Mouse (Mus musculus) myocyte (in vitro differentiated cells): ENCODE results near the gene Fam71e1. TPM values are rescaled to one million over a fixed set of nuclear protein-coding genes. Genes with fewer than 3 reads are reported as not detected.

ENCODE experiments used
- H3K27me3 ChIP-seq: one replicate; pipeline ENCODE4 v1.6.1; 2011; ENCODE audit not compliant: control insufficient read depth, insufficient read depth, insufficient read length
- H3K36me3 ChIP-seq: one replicate; pipeline ENCODE4 v1.6.1; 2011; ENCODE audit not compliant: control insufficient read depth, insufficient read depth
- H3K4me2 ChIP-seq: one replicate; pipeline ENCODE4 v1.6.1; 2011; ENCODE audit warnings: low read depth, control low read depth
- H3K4me3 ChIP-seq: one replicate; pipeline ENCODE4 v1.5.1; 2011; ENCODE audit warnings: mild to moderate bottlenecking, control low read depth, moderate library complexity
- H3K79me2 ChIP-seq: one replicate; pipeline ENCODE4 v1.6.1; 2011; ENCODE audit not compliant: control insufficient read depth, insufficient read depth
- H3ac ChIP-seq: one replicate; pipeline ENCODE4 v1.6.1; 2011; ENCODE audit not compliant: control insufficient read depth, insufficient read length
- CEBPB ChIP-seq: IDR thresholded peaks from 2 replicates; pipeline ENCODE4 v1.6.1; 2011; ENCODE audit warnings: mild to moderate bottlenecking, moderate library complexity; ENCODE audit not compliant: poor library complexity, insufficient read depth, severe bottlenecking
- E2F4 ChIP-seq: IDR thresholded peaks from one replicate; pipeline ENCODE4 v1.6.1; 2011; ENCODE audit warnings: mild to moderate bottlenecking, control low read depth, moderate library complexity; ENCODE audit not compliant: insufficient read depth
- MAX ChIP-seq: IDR thresholded peaks from one replicate; pipeline ENCODE4 v1.6.1; 2011; ENCODE audit warnings: low read depth, mild to moderate bottlenecking, control low read depth
- MYOD1 ChIP-seq, 3 experiments: IDR thresholded peaks; one replicate each; pipeline ENCODE4 v1.6.1; 2011; ENCODE audit warnings: control low read depth in 2 of 3, low read depth in 2 of 3, mild to moderate bottlenecking in 2 of 3, moderate library complexity in 1 of 3; ENCODE audit not compliant: insufficient read length in 2 of 3, control insufficient read depth in 1 of 3
- MYOG ChIP-seq, 3 experiments: IDR thresholded peaks; one replicate each; pipeline ENCODE4 v1.6.1; 2011; ENCODE audit warnings: control low read depth in 2 of 3, low read depth in 2 of 3, mild to moderate bottlenecking in 2 of 3; ENCODE audit not compliant: insufficient read length in 2 of 3, control insufficient read depth in 1 of 3, insufficient read depth in 1 of 3
- POLR2A ChIP-seq: IDR thresholded peaks from one replicate; pipeline ENCODE4 v1.6.1; 2011; ENCODE audit warnings: low read depth, mild to moderate bottlenecking, control low read depth, moderate library complexity; ENCODE audit not compliant: insufficient read length
- POLR2AphosphoS2 ChIP-seq: IDR thresholded peaks from one replicate; pipeline ENCODE4 v1.6.1; 2011; ENCODE audit warnings: low read depth, control low read depth; ENCODE audit not compliant: insufficient read length
- REST ChIP-seq: IDR thresholded peaks from one replicate; pipeline ENCODE4 v1.6.1; 2011; ENCODE audit warnings: mild to moderate bottlenecking, control low read depth, moderate library complexity; ENCODE audit not compliant: insufficient read depth, insufficient read length
- SRF ChIP-seq: IDR thresholded peaks from one replicate; pipeline ENCODE4 v1.6.1; 2011; ENCODE audit warnings: low read depth; ENCODE audit not compliant: control insufficient read depth, insufficient read length
- TCF12 ChIP-seq: IDR thresholded peaks from one replicate; pipeline ENCODE4 v1.6.1; 2011; ENCODE audit warnings: mild to moderate bottlenecking, control low read depth; ENCODE audit not compliant: poor library complexity, insufficient read depth, severe bottlenecking
- TCF3 ChIP-seq: IDR thresholded peaks from one replicate; pipeline ENCODE4 v1.6.1; 2011; ENCODE audit warnings: low read depth, control low read depth; ENCODE audit not compliant: insufficient read length
- USF1 ChIP-seq: IDR thresholded peaks from one replicate; pipeline ENCODE4 v1.6.1; 2011; ENCODE audit warnings: low read depth, mild to moderate bottlenecking, control low read depth, moderate library complexity
- polyA plus RNA-seq: library from polyadenylated mRNA; unstranded; fragments of >200 nt; fragmentation: generic; extraction: Trizol; gene quantifications from one replicate; pipeline ENCODE4 v1.2.1, GENCODE M21; 2012; ENCODE audit warnings: missing spikeins

Fam71e1 gene
- polyA plus RNA-seq, 1 experiment = 1.7 TPM

- Histone ChIP-seq H3K36me3 (no peaks in the 10 kb centered on the region), H3K27me3 (peaks cover 50% of the 10 kb centered on the region)
Observed at GRCm38 (mm10) chr7:44463556-44464225, 32.7 kb upstream of the Fam71e1 start.

GRCm38 (mm10) chr7:44464511-44464910 lies 31.9 kb upstream of the Fam71e1 start:
- Histone ChIP-seq H3ac (no peak overlapping the region), H3K4me2 (no peak overlapping the region), H3K27me3 (peaks cover 46% of the 10 kb centered on the region), H3K4me3 (no peak overlapping the region), H3K36me3 (no peaks in the 10 kb centered on the region), H3K79me2 (no peaks in the 10 kb centered on the region)
- TF ChIP-seq MAX (no peak), MYOD1 (IDR thresholded peaks at IDR 0.05; ENCODE audit: control insufficient read depth in 1 of 3, insufficient read length in 2 of 3, low read depth in 2 of 3) (no peak), TCF12 (no peak), E2F4 (no peak)

More at GRCm38 (mm10) chr7:44463556-44464225, 32.7 kb upstream of the Fam71e1 start:
- H3K4me2 ChIP-seq = no peak overlapping the region
- H3K79me2 ChIP-seq = no peaks in the 10 kb centered on the region
- TF ChIP-seq TCF3 = no peak
- TF ChIP-seq CEBPB = no peak
- no peak for TF ChIP-seq POLR2AphosphoS2
- no peak for TF ChIP-seq MYOG (IDR thresholded peaks at IDR 0.05; ENCODE audit: control insufficient read depth in 1 of 3, insufficient read depth in 1 of 3, insufficient read length in 2 of 3, low read depth in 2 of 3)
- TF ChIP-seq REST = no peak
- no peak for TF ChIP-seq MYOD1 (IDR thresholded peaks at IDR 0.05; ENCODE audit: control insufficient read depth in 1 of 3, insufficient read length in 2 of 3, low read depth in 2 of 3)
- TF ChIP-seq MAX = no peak
- TF ChIP-seq E2F4 = no peak
- no peak for TF ChIP-seq TCF12
- TF ChIP-seq USF1 = no peak
- no peak for TF ChIP-seq POLR2A
- TF ChIP-seq SRF = no peak
- no peak overlapping the region for H3K4me3 ChIP-seq
- no peak overlapping the region for H3ac ChIP-seq

- peaks cover 40% of the 10 kb centered on the region for H3K27me3 ChIP-seq
- no peak within 1 kb of the TSS for H3K4me2 ChIP-seq
- no peaks in the 10 kb centered on the region for H3K79me2 ChIP-seq
- no peak for TF ChIP-seq TCF3
- TF ChIP-seq USF1 = no peak
- TF ChIP-seq TCF12 = no peak
- no peak for TF ChIP-seq POLR2AphosphoS2
- TF ChIP-seq POLR2A = no peak
- no peak for TF ChIP-seq REST
- TF ChIP-seq MYOD1 (IDR thresholded peaks at IDR 0.05; ENCODE audit: control insufficient read depth in 1 of 3, insufficient read length in 2 of 3, low read depth in 2 of 3) = no peak
- no peak for TF ChIP-seq MAX
- no peak for TF ChIP-seq SRF
- no peak for TF ChIP-seq CEBPB
- no peak for TF ChIP-seq E2F4
- no peak for TF ChIP-seq MYOG (IDR thresholded peaks at IDR 0.05; ENCODE audit: control insufficient read depth in 1 of 3, insufficient read depth in 1 of 3, insufficient read length in 2 of 3, low read depth in 2 of 3)
- no peaks in the 10 kb centered on the region for H3K36me3 ChIP-seq
- no peak within 1 kb of the TSS for H3ac ChIP-seq
- no peak within 1 kb of the TSS for H3K4me3 ChIP-seq
Observed at GRCm38 (mm10) chr7:44465111-44465510, 31.3 kb upstream of the Fam71e1 start, which contains the start of gene Aspdh. Aspdh (plus strand) TSS chr7:44465391.

GRCm38 (mm10) chr7:44466006-44466887 lies 30.1 kb upstream of the Fam71e1 start:
- H3K4me2 ChIP-seq = no peak overlapping the region
- no peak overlapping the region for H3ac ChIP-seq
- H3K36me3 ChIP-seq = no peaks in the 10 kb centered on the region
- no peak for TF ChIP-seq TCF3
- no peak for TF ChIP-seq MYOD1 (IDR thresholded peaks at IDR 0.05; ENCODE audit: control insufficient read depth in 1 of 3, insufficient read length in 2 of 3, low read depth in 2 of 3)
- no peak for TF ChIP-seq POLR2A
- TF ChIP-seq MYOG (IDR thresholded peaks at IDR 0.05; ENCODE audit: control insufficient read depth in 1 of 3, insufficient read depth in 1 of 3, insufficient read length in 2 of 3, low read depth in 2 of 3) = no peak
- TF ChIP-seq POLR2AphosphoS2 = no peak
- no peak for TF ChIP-seq SRF
- no peak for TF ChIP-seq USF1
- TF ChIP-seq REST = no peak
- TF ChIP-seq TCF12 = no peak
- no peak for TF ChIP-seq E2F4
- no peak for TF ChIP-seq CEBPB
- TF ChIP-seq MAX = no peak
- H3K79me2 ChIP-seq = no peaks in the 10 kb centered on the region
- H3K27me3 ChIP-seq = peaks cover 30% of the 10 kb centered on the region
- peak overlapping the region; percentile 75 for H3K4me3 ChIP-seq
